27 mouse cellular contexts compared by ENCODE assay signal in genomic region chr13:12218603-12219002, GRCm38 (mm10). TPM values are rescaled to one million over a fixed set of nuclear protein-coding genes. Genes with fewer than 3 reads are reported as not detected.
DNase-seq lines count a peak whose midpoint lies in the region; ATAC-seq and TF ChIP-seq lines count a peak whose summit lies in the region.
"Had no signal": no experiment of that assay in that cellular context is flagged by ENCODE, and none has a peak within 500 bp of the region (broad histone marks: within the 10 kb centered on the region; RNA-seq: fewer than 3 reads in every experiment).

No protein-coding gene starts in this region.

- H3K9ac ChIP-seq in ES-E14 (ENCODE audit: insufficient read depth, low read depth, low read length, poor library complexity, severe bottlenecking) = no peak overlapping the region
- no peak overlapping the region for H3K9ac ChIP-seq in liver, embryonic 14.5 days (replicated peaks)
- H3K9ac ChIP-seq in hindbrain, embryonic 11.5 days (ENCODE audit: low read depth, low read length) = no peak overlapping the region
- H3K9ac ChIP-seq in forebrain, embryonic 14.5 days (ENCODE audit: low read length) = no peak overlapping the region
- H3K9ac ChIP-seq in stomach, postnatal 0 days (ENCODE audit: low read length) = no peak overlapping the region
- H3K9ac ChIP-seq: forebrain, embryonic 13.5 days; forebrain, postnatal 0 days; heart, embryonic 12.5 days; heart, embryonic 15.5 days; hindbrain, embryonic 14.5 days had no signal

- no peaks in the 10 kb centered on the region for H3K4me1 ChIP-seq in ES-E14 (ENCODE audit: control insufficient read depth in 2 of 2, insufficient read depth in 2 of 2, low read length in 2 of 2, poor library complexity in 1 of 2)
- H3K4me1 ChIP-seq in liver, embryonic 14.5 days (replicated peaks; ENCODE audit: control insufficient read depth in 2 of 2, insufficient read depth in 2 of 2, low read length in 1 of 2) = no peaks in the 10 kb centered on the region
- H3K4me1 ChIP-seq in hindbrain, embryonic 11.5 days (replicated peaks; ENCODE audit: control insufficient read depth, insufficient read depth, low read length) = no peaks in the 10 kb centered on the region
- H3K4me1 ChIP-seq in forebrain, embryonic 14.5 days (ENCODE audit: control insufficient read depth, insufficient read depth, low read length) = no peaks in the 10 kb centered on the region
- H3K4me1 ChIP-seq in stomach, postnatal 0 days (replicated peaks; ENCODE audit: control insufficient read depth, insufficient read depth) = no peaks in the 10 kb centered on the region
- H3K4me1 ChIP-seq: forebrain, embryonic 10.5 days; forebrain, embryonic 13.5 days; hindbrain, embryonic 10.5 days had no signal

- no peak for TF ChIP-seq EP300 in liver, embryonic 14.5 days (IDR thresholded peaks at IDR 0.05; ENCODE audit: low read depth)
- no peak for TF ChIP-seq EP300 in stomach, postnatal 0 days (optimal IDR thresholded peaks at IDR 0.05)

- H3K9me3 ChIP-seq in ES-E14 (ENCODE audit: control insufficient read depth, insufficient read depth, low read depth, low read length) = no peaks in the 10 kb centered on the region
- H3K9me3 ChIP-seq in liver, embryonic 14.5 days (ENCODE audit: control insufficient read depth, low read length) = no peaks in the 10 kb centered on the region
- no peaks in the 10 kb centered on the region for H3K9me3 ChIP-seq in hindbrain, embryonic 11.5 days (ENCODE audit: control insufficient read depth, low read length)
- H3K9me3 ChIP-seq in forebrain, embryonic 14.5 days (replicated peaks; ENCODE audit: control insufficient read depth, low read length) = no peaks in the 10 kb centered on the region
- H3K9me3 ChIP-seq in stomach, postnatal 0 days (ENCODE audit: control insufficient read depth, low read length) = no peaks in the 10 kb centered on the region
- H3K9me3 ChIP-seq: forebrain, embryonic 10.5 days; forebrain, embryonic 13.5 days; G1E; heart, embryonic 12.5 days; heart, embryonic 15.5 days; hindbrain, embryonic 10.5 days had no signal

- H3K27me3 ChIP-seq in liver, embryonic 14.5 days (ENCODE audit: control insufficient read depth, insufficient read depth, low read length) = no peaks in the 10 kb centered on the region
- H3K27me3 ChIP-seq in hindbrain, embryonic 11.5 days (ENCODE audit: control insufficient read depth, insufficient read depth, low read length) = no peaks in the 10 kb centered on the region
- no peaks in the 10 kb centered on the region for H3K27me3 ChIP-seq in forebrain, embryonic 14.5 days (replicated peaks; ENCODE audit: control insufficient read depth, insufficient read depth, low read length)
- no peaks in the 10 kb centered on the region for H3K27me3 ChIP-seq in stomach, postnatal 0 days (ENCODE audit: control insufficient read depth, insufficient read depth, low read length)
- H3K27me3 ChIP-seq: forebrain, embryonic 13.5 days; heart, embryonic 12.5 days; heart, embryonic 15.5 days; Patski had no signal

- H3K4me3 ChIP-seq in ES-E14 (ENCODE audit: insufficient read depth in 1 of 2, low read depth in 1 of 2, low read length in 2 of 2, poor library complexity in 1 of 2, severe bottlenecking in 1 of 2) = no peak overlapping the region
- H3K4me3 ChIP-seq in liver, embryonic 14.5 days (ENCODE audit: insufficient read depth in 1 of 2, low read depth in 2 of 2, low read length in 2 of 2) = no peak overlapping the region
- no peak overlapping the region for H3K4me3 ChIP-seq in hindbrain, embryonic 11.5 days (ENCODE audit: low read depth, low read length)
- no peak overlapping the region for H3K4me3 ChIP-seq in forebrain, embryonic 14.5 days (ENCODE audit: low read depth, low read length)
- no peak overlapping the region for H3K4me3 ChIP-seq in stomach, postnatal 0 days (ENCODE audit: low read depth, low read length)
- H3K4me3 ChIP-seq: forebrain, embryonic 10.5 days; forebrain, embryonic 13.5 days; heart, embryonic 12.5 days; heart, embryonic 15.5 days; hindbrain, embryonic 10.5 days had no signal

- in situ Hi-C loops in ES-E14 (cut with MboI; ENCODE audit: low sequenced_read_pairs in 2 of 2, unreplicated experiment in 2 of 2) = no loop called here

- no peak for TF ChIP-seq CTCF in liver, embryonic 14.5 days (IDR thresholded peaks at IDR 0.05; ENCODE audit: low read depth)
- TF ChIP-seq CTCF in stomach, postnatal 0 days (IDR thresholded peaks at IDR 0.05; ENCODE audit: low read depth) = no peak

- no peak overlapping the region for H3K4me2 ChIP-seq in liver, embryonic 14.5 days (ENCODE audit: low read depth)
- H3K4me2 ChIP-seq in hindbrain, embryonic 11.5 days (replicated peaks; ENCODE audit: low read depth, low read length) = no peak overlapping the region
- H3K4me2 ChIP-seq in forebrain, embryonic 14.5 days (ENCODE audit: low read length) = no peak overlapping the region
- H3K4me2 ChIP-seq in stomach, postnatal 0 days (replicated peaks; ENCODE audit: low read depth) = no peak overlapping the region
- H3K4me2 ChIP-seq: forebrain, embryonic 13.5 days; heart, embryonic 12.5 days; heart, embryonic 15.5 days; hindbrain, embryonic 14.5 days had no signal

- ATAC-seq in liver, embryonic 14.5 days (ENCODE audit: insufficient read depth) = peak; percentile 60; the same call in 1 of the 2 replicates
- ATAC-seq in megakaryocyte progenitor cell, adult 5-6 weeks (replicated peaks; ENCODE audit: poor library complexity) = peak; percentile 69
- no peak for ATAC-seq in hindbrain, embryonic 11.5 days (ENCODE audit: low FRiP score)
- ATAC-seq in forebrain, embryonic 14.5 days = no peak
- ATAC-seq in stomach, postnatal 0 days (ENCODE audit: low FRiP score, low TSS enrichment) = no peak
- ATAC-seq: forebrain, embryonic 13.5 days; forebrain, postnatal 0 days; hindbrain, postnatal 0 days; inflammation-experienced regulatory T-cells, adult 6 months; Patski had no signal

- WGBS in liver, embryonic 14.5 days (ENCODE audit: insufficient replicate concordance) = 78% methylated on average over 14 of the region's 14 CpGs
- 96% methylated on average over 14 of the region's 14 CpGs for WGBS in hindbrain, embryonic 11.5 days
- 95% methylated on average over 14 of the region's 14 CpGs for WGBS in forebrain, embryonic 14.5 days
- WGBS in stomach, postnatal 0 days = 94% methylated on average over 14 of the region's 14 CpGs

- H3K36me3 ChIP-seq in ES-E14 (ENCODE audit: control insufficient read depth, insufficient read depth, low read length, poor library complexity, severe bottlenecking) = peaks cover 23% of the 10 kb centered on the region
- H3K36me3 ChIP-seq in liver, embryonic 14.5 days (replicated peaks; ENCODE audit: control insufficient read depth, insufficient read depth, low read depth) = peaks cover 20% of the 10 kb centered on the region
- H3K36me3 ChIP-seq in hindbrain, embryonic 11.5 days (ENCODE audit: control insufficient read depth, insufficient read depth, low read length) = peaks cover 5% of the 10 kb centered on the region; the same call in 1 of the 2 replicates
- H3K36me3 ChIP-seq in forebrain, embryonic 14.5 days (ENCODE audit: control insufficient read depth, insufficient read depth, low read length) = peaks cover 49% of the 10 kb centered on the region
- peaks cover 5% of the 10 kb centered on the region; the same call in 1 of the 2 replicates for H3K36me3 ChIP-seq in stomach, postnatal 0 days (ENCODE audit: control insufficient read depth, insufficient read depth, low read length)

- H3K27ac ChIP-seq in ES-E14 (ENCODE audit: insufficient read depth, low read depth, low read length, poor library complexity, severe bottlenecking) = 0 out of 2 replicates have a peak overlapping the region, but pooled peaks have one; percentile 47
- no peak overlapping the region for H3K27ac ChIP-seq in liver, embryonic 14.5 days
- H3K27ac ChIP-seq in hindbrain, embryonic 11.5 days (ENCODE audit: low read depth, low read length) = no peak overlapping the region
- no peak overlapping the region for H3K27ac ChIP-seq in forebrain, embryonic 14.5 days (ENCODE audit: low read depth, low read length)
- no peak overlapping the region for H3K27ac ChIP-seq in stomach, postnatal 0 days (replicated peaks)
- H3K27ac ChIP-seq: forebrain, embryonic 10.5 days; forebrain, embryonic 13.5 days; heart, embryonic 15.5 days; hindbrain, embryonic 10.5 days; hindbrain, embryonic 14.5 days; hindbrain, postnatal 0 days had no signal

- DNase-seq in ES-E14 (ENCODE audit: low read depth, low spot score) = no peak
- peak; percentile 15 for DNase-seq in c-Kit-positive CD71-positive TER-119-negative erythroid progenitor cells, embryonic 14.5 days (ENCODE audit: low read depth)
- no peak for DNase-seq in liver, embryonic 14.5 days (ENCODE audit: low read depth in 3 of 3, low spot score in 3 of 3)
- DNase-seq in hindbrain, embryonic 11.5 days (ENCODE audit: low spot score) = no peak
- DNase-seq in forebrain, embryonic 14.5 days (ENCODE audit: low spot score) = no peak
- no peak for DNase-seq in stomach, postnatal 0 days (ENCODE audit: low spot score)
- DNase-seq: adrenal gland, adult 2 months; adrenal gland, postnatal 14 days; cerebellum, adult 18-20 months; cerebellum, adult 9-10 months; cerebellum, postnatal 14 days; forebrain, postnatal 0 days; gastrocnemius, postnatal 25 days; heart, adult 18-20 months; heart, postnatal 10 days; heart, postnatal 36 days had no signal

TF ChIP-seq in ES-E14, 5 proteins besides CTCF, POLR2A, EP300 and RAD21:
- TF ChIP-seq ZC3H11A (IDR thresholded peaks at IDR 0.05; ENCODE audit: borderline replicate concordance, low read depth, low read length) (no peak), CHD2 (IDR thresholded peaks at IDR 0.05; ENCODE audit: low read depth, low read length) (no peak), MAFK (IDR thresholded peaks at IDR 0.05; ENCODE audit: insufficient read depth, low read depth, low read length) (no peak), ZNF384 (IDR thresholded peaks at IDR 0.05; ENCODE audit: low read depth, low read length) (no peak)

RNA-seq across cellular contexts. Expression of gene Mtr, which starts 39.3 kb away (rescaled TPM):
- 25.2 and 25.4 TPM in 2 replicates for total RNA-seq in ES-E14 (2012; rRNA removed)
- 3.5 and 4.0 TPM in 2 replicates for polyA plus RNA-seq in liver, embryonic 14.5 days (2012; rRNA removed)
- 9.6 and 11.7 TPM in 2 replicates for polyA plus RNA-seq in liver, embryonic 14.5 days (2014; fragmentation: Nextera tagmentation; extraction: Ambion mirVana)
- 23.8 and 24.4 TPM in 2 replicates for total RNA-seq in megakaryocyte progenitor cell, adult 5-6 weeks (2015)
- total RNA-seq in megakaryocyte progenitor cell, adult 5-6 weeks (2017) = 36.5 and 42.5 TPM in 2 replicates
- polyA plus RNA-seq in hindbrain, embryonic 11.5 days (2014; fragmentation: Nextera tagmentation; extraction: Ambion mirVana) = 11.4 and 11.5 TPM in 2 replicates
- polyA plus RNA-seq in forebrain, embryonic 14.5 days (2014; fragmentation: Nextera tagmentation; extraction: Ambion mirVana) = 7.4 TPM in 2 replicates
- 2.2 and 2.9 TPM in 2 replicates for polyA plus RNA-seq in stomach, postnatal 0 days (2015; fragmentation: Nextera tagmentation; extraction: Ambion mirVana)

Comparison
In these comparisons a context has a peak if more than half of its experiments do, and no peak if none do; other contexts are left out.
1. ATAC-seq: peak in liver, embryonic 14.5 days (single experiment) and megakaryocyte progenitor cell, adult 5-6 weeks (single experiment); none in hindbrain, embryonic 11.5 days (single experiment), forebrain, embryonic 14.5 days (single experiment) and stomach, postnatal 0 days (single experiment).